Mouse (Mus musculus): ENCODE measurements around the gene Cmss1. TPM values are rescaled to one million over a fixed set of nuclear protein-coding genes. Genes with fewer than 3 reads are reported as not detected.

Cmss1 gene
- polyA plus RNA-seq, 1 experiment from 2014 or later: 43.7 TPM

DNA sequence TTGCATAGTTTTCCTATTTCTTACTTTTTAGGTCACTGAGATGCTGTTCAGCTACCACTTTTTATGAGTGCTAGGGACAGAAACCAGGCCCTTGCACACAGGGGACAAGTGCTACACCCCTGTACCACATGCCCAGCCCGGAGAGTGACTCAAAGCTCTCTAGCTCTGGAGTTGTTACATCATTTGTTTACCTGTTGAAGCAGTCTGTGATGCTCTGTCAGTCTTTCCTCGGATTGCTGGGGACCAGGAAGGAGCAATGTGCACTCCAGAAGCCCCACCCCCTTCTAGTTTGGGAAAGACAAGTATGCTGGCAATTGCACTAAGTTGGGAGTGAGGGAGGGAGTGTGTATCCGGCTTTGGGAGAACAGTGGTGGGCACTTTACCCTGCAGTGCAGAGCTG, 257.0 kb downstream of the Cmss1 start:
- Histone ChIP-seq H3K9me3 (no peaks in the 10 kb centered on the region), H3K4me1 (peaks cover 26% of the 10 kb centered on the region), H3K27me3 (ENCODE audit: insufficient read depth, poor library complexity, severe bottlenecking) (no peaks in the 10 kb centered on the region), H3K27ac (no peak overlapping the region), H3K36me3 (no peaks in the 10 kb centered on the region), H3K4me3 (no peak overlapping the region)
- DNase-seq (ENCODE audit: low spot score): no peak
- 21% methylated on average over 3 of the region's 3 CpGs for WGBS

DNA sequence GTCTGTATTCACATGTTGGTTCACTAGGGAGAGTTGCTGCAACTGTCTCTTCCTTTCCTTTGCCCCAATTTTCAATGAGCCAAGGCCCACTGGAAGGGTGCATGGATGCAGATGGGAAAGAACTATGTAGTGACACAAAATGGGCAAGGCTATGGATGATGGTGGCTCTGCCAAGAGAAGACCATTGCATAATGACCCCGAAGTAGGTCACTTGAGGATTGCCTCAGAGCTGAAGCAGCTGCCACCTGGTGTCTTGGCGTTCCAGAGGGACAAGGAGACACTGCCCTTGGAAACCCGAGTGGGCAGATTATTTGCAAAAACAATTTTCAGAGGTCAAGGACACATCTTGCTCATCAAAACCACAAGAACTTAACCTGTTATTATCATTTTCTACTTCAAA, 257.6 kb downstream of the Cmss1 start:
- Histone ChIP-seq H3K4me1 (peaks cover 26% of the 10 kb centered on the region), H3K4me3 (no peak overlapping the region), H3K36me3 (no peaks in the 10 kb centered on the region), H3K9me3 (no peaks in the 10 kb centered on the region), H3K27ac (no peak overlapping the region; the same call in 1 of the 2 replicates), H3K27me3 (ENCODE audit: insufficient read depth, poor library complexity, severe bottlenecking) (no peaks in the 10 kb centered on the region)
- WGBS: 85% methylated on average over 3 of the region's 3 CpGs
- no peak for DNase-seq (ENCODE audit: low spot score)

DNA sequence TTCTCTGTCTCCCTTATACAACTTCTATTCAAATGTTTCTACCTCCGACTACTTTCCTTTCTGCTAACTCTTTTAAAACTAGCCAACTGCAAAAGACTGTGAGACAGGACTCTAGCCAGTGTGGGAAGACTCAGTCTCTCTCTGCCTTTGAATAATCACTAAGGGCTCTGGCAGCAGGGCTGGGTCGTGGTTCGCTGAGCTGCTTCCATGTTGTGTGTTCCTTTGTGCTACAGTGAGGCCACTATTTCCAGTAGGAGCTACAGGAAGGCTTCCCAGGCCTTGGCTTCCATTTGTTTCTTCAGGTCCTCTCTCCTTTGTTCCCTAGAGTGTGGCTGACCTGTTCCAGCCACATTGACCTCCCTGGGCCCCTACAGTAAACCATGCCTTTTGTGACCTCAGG, 260.4 kb downstream of the Cmss1 start:
- WGBS: 91% methylated on average over 3 of the region's 3 CpGs
- H3K27me3 ChIP-seq (ENCODE audit: insufficient read depth, poor library complexity, severe bottlenecking): no peaks in the 10 kb centered on the region
- no peaks in the 10 kb centered on the region for H3K36me3 ChIP-seq
- H3K9me3 ChIP-seq: no peaks in the 10 kb centered on the region
- DNase-seq (ENCODE audit: low spot score): no peak
- no peak overlapping the region for H3K27ac ChIP-seq
- H3K4me1 ChIP-seq: peaks cover 9% of the 10 kb centered on the region; the same call in 1 of the 2 replicates
- no peak overlapping the region for H3K4me3 ChIP-seq

DNA sequence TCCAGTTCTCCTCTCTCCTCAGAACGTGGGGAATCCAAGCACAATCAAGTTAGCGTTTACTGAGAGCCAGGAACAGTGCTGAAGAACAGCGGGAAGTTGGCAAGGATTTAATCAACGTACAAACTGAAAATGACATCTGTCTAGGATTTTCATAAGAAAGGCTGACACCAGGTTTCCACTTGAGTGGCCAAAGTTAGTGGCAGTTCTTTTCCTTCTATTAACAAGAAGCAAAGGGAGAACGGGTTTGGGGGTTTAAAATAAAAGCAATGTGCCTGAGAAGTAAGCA, 266.1 kb downstream of the Cmss1 start:
- WGBS: 70% methylated on average over 5 of the region's 5 CpGs

DNA sequence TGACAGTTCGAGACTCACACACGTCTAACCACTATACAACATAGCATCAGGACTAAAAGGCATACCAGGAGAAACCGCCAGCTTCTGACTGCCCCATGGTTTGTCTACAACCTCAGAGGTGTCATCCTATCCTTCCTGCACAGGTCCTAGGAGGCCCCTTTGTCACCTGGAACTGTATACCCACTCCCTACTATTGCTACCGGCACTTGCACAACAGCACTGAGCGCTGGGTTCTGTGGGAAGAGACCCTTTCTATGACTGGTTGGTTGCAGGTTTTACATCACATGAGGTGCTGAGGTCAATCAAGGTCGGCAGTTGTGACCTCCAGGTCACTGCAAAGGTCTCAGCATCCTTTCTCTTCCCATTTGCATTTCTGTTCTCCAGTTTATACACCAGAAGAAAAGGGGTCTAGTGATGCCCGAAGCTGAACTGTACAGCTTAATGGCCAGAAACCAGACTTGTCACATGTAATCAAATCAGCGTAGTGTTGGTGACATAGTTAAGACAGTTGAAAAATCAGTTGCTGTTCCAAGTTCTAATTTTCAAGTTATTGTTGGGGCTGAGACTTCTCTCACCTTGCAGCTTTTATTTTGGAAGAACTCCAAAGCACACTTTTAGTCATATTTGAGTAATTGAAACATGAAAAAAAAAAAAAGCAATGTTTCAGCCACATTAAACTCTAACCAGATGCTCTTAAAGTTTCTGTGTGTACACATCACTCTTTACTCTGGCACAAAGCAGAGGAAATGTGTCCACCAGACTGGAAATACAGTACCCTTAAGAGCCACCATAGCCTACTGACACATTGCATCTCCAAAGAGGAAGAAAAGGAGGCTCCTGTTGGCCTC, 266.7 kb downstream of the Cmss1 start:
- Histone ChIP-seq H3K4me1 (no peaks in the 10 kb centered on the region; the same call in 1 of the 2 replicates), H3K36me3 (no peaks in the 10 kb centered on the region), H3K4me3 (no peak overlapping the region), H3K9me3 (no peaks in the 10 kb centered on the region), H3K27ac (peak overlapping the region; percentile 10; the same call in 1 of the 2 replicates), H3K27me3 (ENCODE audit: insufficient read depth, poor library complexity, severe bottlenecking) (no peaks in the 10 kb centered on the region)
- DNase-seq (ENCODE audit: low spot score): no peak
- WGBS: 81% methylated on average over 8 of the region's 8 CpGs

More for the DNA sequence above, 266.1 kb downstream of the Cmss1 start:
- Histone ChIP-seq H3K27me3 (ENCODE audit: insufficient read depth, poor library complexity, severe bottlenecking) (no peaks in the 10 kb centered on the region), H3K4me3 (no peak overlapping the region), H3K4me1 (no peaks in the 10 kb centered on the region; the same call in 1 of the 2 replicates), H3K36me3 (no peaks in the 10 kb centered on the region), H3K27ac (no peak overlapping the region), H3K9me3 (no peaks in the 10 kb centered on the region)
- DNase-seq (ENCODE audit: low spot score): no peak

DNA sequence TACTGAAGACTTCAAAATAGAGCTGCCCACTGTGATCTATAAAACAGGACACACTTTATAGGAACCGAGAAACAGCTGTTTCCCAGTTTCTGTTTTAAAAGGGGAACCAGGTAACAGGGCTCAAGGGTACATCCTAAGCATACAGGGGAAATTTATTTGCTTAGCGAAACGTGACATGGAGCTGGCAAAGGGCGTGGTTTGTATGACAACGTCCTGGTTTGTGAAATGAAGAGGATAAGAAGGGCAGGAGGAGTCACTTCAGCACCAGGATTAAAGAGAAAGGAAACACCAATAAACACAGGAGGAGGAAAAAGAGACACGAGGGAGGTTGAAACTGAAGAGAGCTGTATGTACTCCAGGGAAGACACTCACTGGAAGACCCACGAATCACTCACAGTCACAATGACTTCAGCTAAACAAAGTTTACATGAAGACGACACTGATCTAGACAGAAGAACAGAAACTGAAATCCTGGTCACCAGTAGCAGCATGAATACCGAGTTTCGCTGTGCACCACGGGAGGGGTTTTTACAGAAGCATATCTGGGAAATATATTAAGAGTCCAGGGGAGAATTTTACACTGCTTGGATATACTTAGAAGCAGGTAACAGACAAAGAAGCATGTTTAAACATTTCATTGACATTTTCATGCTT, 269.8 kb downstream of the Cmss1 start:
- Histone ChIP-seq H3K27ac (no peak overlapping the region), H3K9me3 (no peaks in the 10 kb centered on the region), H3K27me3 (ENCODE audit: insufficient read depth, poor library complexity, severe bottlenecking) (no peaks in the 10 kb centered on the region), H3K4me1 (no peaks in the 10 kb centered on the region; the same call in 1 of the 2 replicates), H3K4me3 (no peak overlapping the region), H3K36me3 (no peaks in the 10 kb centered on the region)
- no peak for DNase-seq (ENCODE audit: low spot score)
- WGBS: 78% methylated on average over 11 of the region's 11 CpGs

DNA sequence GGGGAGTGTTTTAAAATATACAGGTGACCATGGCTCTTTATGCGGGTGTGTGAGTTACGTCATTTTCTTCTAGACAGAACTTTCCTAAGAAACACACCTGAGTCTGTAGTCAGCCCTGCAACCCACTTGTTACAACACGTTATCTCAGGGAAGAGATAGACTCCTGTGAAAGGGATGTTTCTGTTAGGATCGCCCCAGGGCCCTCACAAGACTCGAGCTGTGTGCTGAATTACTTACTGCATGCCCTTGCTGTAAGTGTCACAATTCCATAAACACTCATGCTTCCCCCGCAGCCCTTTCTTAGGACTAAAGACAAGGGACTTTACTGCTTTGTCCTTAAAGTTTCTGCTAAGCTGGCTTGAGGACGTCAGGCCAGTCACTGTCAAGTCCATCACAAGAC, 274.4 kb downstream of the Cmss1 start:
- Histone ChIP-seq H3K27ac (no peak overlapping the region), H3K36me3 (no peaks in the 10 kb centered on the region), H3K4me3 (no peak overlapping the region), H3K9me3 (no peaks in the 10 kb centered on the region), H3K27me3 (ENCODE audit: insufficient read depth, poor library complexity, severe bottlenecking) (no peaks in the 10 kb centered on the region), H3K4me1 (no peaks in the 10 kb centered on the region)
- 69% methylated on average over 7 of the region's 7 CpGs for WGBS
- no peak for DNase-seq (ENCODE audit: low spot score)

DNA sequence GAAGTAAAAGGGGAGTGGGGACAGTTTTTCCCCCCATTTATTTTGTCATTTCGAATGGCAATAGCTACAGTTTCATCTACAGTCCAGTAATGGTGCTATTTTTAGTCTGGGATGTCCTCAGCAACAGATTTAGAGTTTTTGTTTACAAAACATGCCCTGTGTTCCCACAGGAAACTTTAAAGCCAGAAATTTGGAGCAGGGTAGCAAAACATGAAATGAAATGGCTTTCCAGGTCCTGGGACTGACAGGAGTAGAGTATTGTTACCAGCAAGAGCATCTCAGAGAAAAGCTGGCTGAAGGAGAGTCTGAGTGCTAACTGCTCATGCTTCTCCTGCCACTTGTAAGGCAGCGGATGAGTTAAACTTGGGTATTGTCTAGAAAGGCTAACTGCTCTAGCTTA, 276.6 kb downstream of the Cmss1 start:
- H3K27ac ChIP-seq: no peak overlapping the region
- WGBS: 78% methylated on average over 2 of the region's 2 CpGs
- H3K36me3 ChIP-seq: no peaks in the 10 kb centered on the region

DNA sequence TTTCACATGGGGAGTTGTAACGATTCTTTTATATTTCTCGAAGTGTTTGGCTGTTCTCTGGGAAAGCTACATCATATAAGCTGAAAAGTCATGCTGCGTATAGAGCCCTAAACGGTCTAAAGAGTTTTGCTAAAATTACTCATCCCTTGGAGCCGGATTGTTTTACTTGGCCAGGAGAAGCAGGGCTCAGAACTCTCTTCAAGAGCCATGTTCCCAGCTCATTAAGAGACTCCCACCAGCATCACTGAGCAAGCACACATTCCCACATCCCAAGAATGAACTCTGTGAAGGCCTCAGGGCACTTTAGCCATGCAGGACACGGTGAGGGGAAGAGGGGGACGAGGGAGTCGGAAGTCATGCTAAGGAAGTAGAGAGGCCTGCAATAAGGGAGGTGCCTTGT, 277.6 kb downstream of the Cmss1 start:
- no peak overlapping the region for H3K27ac ChIP-seq
- H3K36me3 ChIP-seq: no peaks in the 10 kb centered on the region
- no peaks in the 10 kb centered on the region for H3K9me3 ChIP-seq
- no peaks in the 10 kb centered on the region for H3K4me1 ChIP-seq
- no peaks in the 10 kb centered on the region for H3K27me3 ChIP-seq (ENCODE audit: insufficient read depth, poor library complexity, severe bottlenecking)
- H3K4me3 ChIP-seq: no peak overlapping the region
- 84% methylated on average over 8 of the region's 8 CpGs for WGBS
- no peak for DNase-seq (ENCODE audit: low spot score)

More for the DNA sequence above, 276.6 kb downstream of the Cmss1 start:
- DNase-seq (ENCODE audit: low spot score): no peak
- H3K9me3 ChIP-seq: no peaks in the 10 kb centered on the region
- H3K4me1 ChIP-seq: no peaks in the 10 kb centered on the region
- H3K4me3 ChIP-seq: no peak overlapping the region
- no peaks in the 10 kb centered on the region for H3K27me3 ChIP-seq (ENCODE audit: insufficient read depth, poor library complexity, severe bottlenecking)

DNA sequence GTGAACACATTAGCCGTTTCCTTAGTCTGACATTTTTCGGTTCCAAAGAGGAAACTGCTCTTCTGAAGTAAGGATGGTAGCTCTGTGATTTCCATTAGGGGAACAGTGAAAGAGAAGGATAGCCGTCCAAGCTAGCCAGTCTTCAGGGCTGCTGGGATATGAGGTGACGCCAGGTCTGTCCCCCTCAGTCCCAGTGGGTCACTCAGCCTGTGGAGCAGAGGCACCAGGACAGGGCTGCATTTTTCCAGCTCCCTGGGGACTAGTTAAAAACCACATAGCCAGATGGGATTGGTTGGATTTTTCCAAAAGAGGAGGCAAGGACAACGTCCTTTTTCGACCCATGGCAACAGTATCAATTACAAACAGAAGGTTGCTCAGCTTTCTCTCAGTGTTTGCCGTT, 279.7 kb downstream of the Cmss1 start:
- 68% methylated on average over 7 of the region's 7 CpGs for WGBS
- no peak for DNase-seq (ENCODE audit: low spot score)
- Histone ChIP-seq H3K36me3 (no peaks in the 10 kb centered on the region), H3K4me3 (no peak overlapping the region), H3K4me1 (no peaks in the 10 kb centered on the region), H3K27me3 (ENCODE audit: insufficient read depth, poor library complexity, severe bottlenecking) (no peaks in the 10 kb centered on the region), H3K9me3 (no peaks in the 10 kb centered on the region), H3K27ac (no peak overlapping the region)

DNA sequence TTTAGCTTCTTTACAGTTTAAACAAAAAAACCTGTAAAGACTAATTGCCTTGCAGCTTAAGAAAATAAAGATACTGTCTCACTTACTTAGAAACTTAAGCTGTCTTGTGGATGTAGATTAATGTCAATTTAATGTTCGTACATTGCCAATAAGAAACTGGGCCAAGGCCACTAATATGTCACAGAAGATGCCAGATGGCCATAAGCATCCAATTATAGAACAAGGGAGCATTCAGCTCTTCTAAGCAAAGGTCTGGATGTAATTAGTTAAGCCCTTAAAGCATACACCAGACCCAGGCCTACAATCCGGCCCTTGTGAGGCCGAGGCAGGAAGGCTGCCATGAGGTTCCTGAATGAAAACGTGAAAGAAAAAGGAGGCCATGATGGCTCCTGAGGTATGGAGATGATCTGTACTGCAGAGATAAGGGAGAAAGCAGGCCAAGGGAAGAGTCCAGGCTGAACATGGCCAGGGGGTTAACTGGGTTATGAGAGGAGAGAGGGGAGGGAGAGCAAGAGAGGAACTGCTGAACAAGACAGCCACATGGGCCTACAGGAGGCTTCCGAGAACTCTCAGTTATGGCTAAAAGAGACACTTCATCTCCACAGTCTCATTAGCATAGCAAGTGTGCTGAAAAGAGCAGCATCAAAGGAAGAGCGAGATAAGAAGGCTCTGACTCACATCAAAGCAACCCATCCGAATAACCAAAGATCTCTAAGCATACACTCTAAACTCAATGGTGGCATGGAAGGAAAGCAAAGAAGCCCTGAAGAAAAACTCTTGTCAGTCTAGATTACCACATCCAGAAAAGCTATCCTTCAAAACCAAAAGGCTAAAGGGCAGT, 287.2 kb downstream of the Cmss1 start:
- H3K27ac ChIP-seq: no peak overlapping the region
- 65% methylated on average over 7 of the region's 7 CpGs for WGBS
- no peaks in the 10 kb centered on the region for H3K27me3 ChIP-seq (ENCODE audit: insufficient read depth, poor library complexity, severe bottlenecking)
- DNase-seq (ENCODE audit: low spot score): no peak
- no peaks in the 10 kb centered on the region for H3K36me3 ChIP-seq
- H3K4me1 ChIP-seq: peaks cover 16% of the 10 kb centered on the region
- no peaks in the 10 kb centered on the region for H3K9me3 ChIP-seq
- H3K4me3 ChIP-seq: no peak overlapping the region

DNA sequence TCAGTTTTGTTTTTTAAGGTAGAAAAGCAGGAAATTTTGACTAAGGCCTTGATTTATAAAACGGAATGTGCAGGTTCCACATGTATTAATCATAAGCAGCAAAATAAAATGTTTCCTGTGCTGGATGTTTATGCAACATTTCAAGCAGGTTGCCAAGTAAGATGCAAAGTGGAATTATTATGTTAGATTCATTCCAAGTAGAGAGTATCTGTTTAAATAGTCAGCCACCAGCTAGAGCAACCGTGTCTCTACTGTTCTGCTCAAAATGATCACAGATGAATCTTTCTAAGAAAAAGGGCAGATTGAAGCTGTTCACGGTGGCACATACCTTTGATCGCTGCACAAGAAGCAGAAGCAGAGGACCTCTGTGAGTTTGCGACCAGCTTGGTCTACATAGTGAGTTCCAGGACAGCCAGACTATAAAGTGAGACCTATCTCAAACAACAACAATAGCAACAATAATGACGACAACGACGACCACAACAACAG, 288.0 kb downstream of the Cmss1 start:
- no peak overlapping the region for H3K4me3 ChIP-seq

More for the DNA sequence above, 288.0 kb downstream of the Cmss1 start:
- peaks cover 16% of the 10 kb centered on the region for H3K4me1 ChIP-seq
- DNase-seq (ENCODE audit: low spot score): no peak
- no peaks in the 10 kb centered on the region for H3K9me3 ChIP-seq
- H3K27me3 ChIP-seq (ENCODE audit: insufficient read depth, poor library complexity, severe bottlenecking): no peaks in the 10 kb centered on the region
- no peak overlapping the region for H3K27ac ChIP-seq
- 80% methylated on average over 8 of the region's 8 CpGs for WGBS
- H3K36me3 ChIP-seq: no peaks in the 10 kb centered on the region

Data from heart, embryonic 10.5 days (tissue).